Mouse (Mus musculus): ENCODE results near the gene Hcfc1r1.

- TF ChIP-seq POLR2A (IDR thresholded peaks at IDR 0.05; ENCODE audit: insufficient read depth, low read depth, low read length) (no peak), CTCF (IDR thresholded peaks at IDR 0.05) (no peak), EP300 (IDR thresholded peaks at IDR 0.05; ENCODE audit: insufficient read depth, low read depth, low read length) (no peak)
Observed at GRCm38 (mm10) chr17:23681086-23681485, 7.7 kb downstream of the Hcfc1r1 start.

All from heart, adult 2 months (tissue).